ENCODE assay signal across 9 mouse cellular contexts in the genomic region with DNA sequence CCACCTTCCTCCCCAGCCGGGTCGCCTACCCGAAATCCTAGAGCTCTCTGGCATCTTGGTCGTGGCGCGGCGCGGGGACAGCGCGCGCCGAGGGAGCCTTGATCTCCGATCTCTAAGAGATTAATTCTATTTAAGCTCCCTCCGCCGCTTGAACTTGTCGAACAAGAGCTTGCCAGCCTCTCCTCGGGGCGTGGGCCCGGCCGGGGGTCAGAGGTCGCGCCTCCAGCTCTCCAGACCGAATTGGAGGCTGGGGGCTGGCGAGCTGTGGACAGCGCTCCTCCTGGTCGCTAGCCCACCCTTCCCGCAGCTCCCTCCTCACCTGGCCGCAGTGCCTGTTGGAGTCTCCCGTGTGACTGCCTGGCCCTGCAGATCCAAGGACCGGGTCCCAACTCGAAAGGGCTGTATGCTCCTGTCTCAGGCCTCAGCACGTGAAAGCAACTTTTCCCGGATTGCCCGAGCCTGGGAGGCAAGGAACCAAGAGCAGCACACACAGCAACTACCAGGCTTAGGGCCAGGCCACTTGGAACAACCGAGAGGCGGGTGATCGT. TPM values are rescaled to one million over a fixed set of nuclear protein-coding genes. Genes with fewer than 3 reads are reported as not detected.
DNase-seq lines count a peak whose midpoint lies in the region; ATAC-seq and TF ChIP-seq lines count a peak whose summit lies in the region.
"Had no signal": no experiment of that assay in that cellular context is flagged by ENCODE, and none has a peak within 500 bp of the region (broad histone marks: within the 10 kb centered on the region; RNA-seq: fewer than 3 reads in every experiment).

No protein-coding gene starts in this region.

- intact Hi-C loops in heart, postnatal 36 days (cut with DNase I) = no loop called here

- H3K27ac ChIP-seq in heart, embryonic 12.5 days (ENCODE audit: poor library complexity, severe bottlenecking) = no peak overlapping the region
- peak overlapping the region; percentile 97 for H3K27ac ChIP-seq in forebrain, embryonic 10.5 days
- H3K27ac ChIP-seq in limb, embryonic 13.5 days = no peak overlapping the region

- no peaks in the 10 kb centered on the region for H3K36me3 ChIP-seq in heart, embryonic 12.5 days
- H3K36me3 ChIP-seq in E14TG2a.4 (ENCODE audit: insufficient read depth, low read length) = no peaks in the 10 kb centered on the region
- H3K36me3 ChIP-seq in forebrain, embryonic 10.5 days (replicated peaks) = peaks cover 33% of the 10 kb centered on the region
- H3K36me3 ChIP-seq in limb, embryonic 13.5 days = no peaks in the 10 kb centered on the region

- no peak for DNase-seq in heart, postnatal 36 days
- DNase-seq in forebrain, embryonic 10.5 days (ENCODE audit: extremely low spot score, low spot score) = peak; percentile 74
- DNase-seq in thymus, postnatal 36 days = no peak
- no peak for DNase-seq in layer of hippocampus, postnatal 25 days (ENCODE audit: extremely low spot score in 1 of 2, low spot score in 1 of 2)

- H3K9ac ChIP-seq in heart, embryonic 12.5 days = no peak overlapping the region
- no peak overlapping the region for H3K9ac ChIP-seq in limb, embryonic 13.5 days

- H3K27me3 ChIP-seq in heart, embryonic 12.5 days (replicated peaks) = peaks cover 93% of the 10 kb centered on the region
- H3K27me3 ChIP-seq in E14TG2a.4 (ENCODE audit: insufficient read depth, low read length) = peaks cover 98% of the 10 kb centered on the region
- H3K27me3 ChIP-seq in forebrain, embryonic 10.5 days (ENCODE audit: poor library complexity, severe bottlenecking) = peaks cover 98% of the 10 kb centered on the region
- peaks cover 98% of the 10 kb centered on the region for H3K27me3 ChIP-seq in limb, embryonic 13.5 days

- peaks cover 39% of the 10 kb centered on the region for H3K4me1 ChIP-seq in heart, embryonic 12.5 days (replicated peaks)
- H3K4me1 ChIP-seq in E14TG2a.4 (replicated peaks; ENCODE audit: low read depth, low read length) = peaks cover 55% of the 10 kb centered on the region
- H3K4me1 ChIP-seq in forebrain, embryonic 10.5 days = peaks cover 89% of the 10 kb centered on the region
- H3K4me1 ChIP-seq in limb, embryonic 13.5 days = peaks cover 36% of the 10 kb centered on the region

- ATAC-seq in heart, embryonic 12.5 days (ENCODE audit: insufficient number of reproducible peaks, low FRiP score) = no peak
- no peak for ATAC-seq in limb, embryonic 13.5 days (ENCODE audit: low FRiP score, low read depth)
- ATAC-seq in erythroblast, adult 5-6 weeks (replicated peaks; ENCODE audit: low FRiP score, poor library complexity, severe bottlenecking) = no peak

- WGBS in heart, embryonic 12.5 days = under 1% methylated on average over 37 of the region's 37 CpGs
- WGBS in forebrain, embryonic 10.5 days = under 1% methylated on average over 37 of the region's 37 CpGs
- WGBS in limb, embryonic 13.5 days = under 1% methylated on average over 37 of the region's 37 CpGs

- H3K4me3 ChIP-seq in heart, embryonic 12.5 days = peak overlapping the region; percentile 40
- H3K4me3 ChIP-seq in E14TG2a.4 (replicated peaks; ENCODE audit: low read length) = peak overlapping the region; percentile 66
- H3K4me3 ChIP-seq in forebrain, embryonic 10.5 days = peak overlapping the region; percentile 79
- peak overlapping the region; percentile 28 for H3K4me3 ChIP-seq in limb, embryonic 13.5 days

- peak overlapping the region; percentile 60 for H3K4me2 ChIP-seq in heart, embryonic 12.5 days
- peak overlapping the region; percentile 50 for H3K4me2 ChIP-seq in limb, embryonic 13.5 days (replicated peaks)

- no peak for TF ChIP-seq CTCF in E14TG2a.4 (conservative IDR thresholded peaks at IDR 0.05; ENCODE audit: low read length)

- 0 out of 2 replicates have a peak, but pooled peaks cover 3% of the 10 kb centered on the region for H3K9me3 ChIP-seq in heart, embryonic 12.5 days (replicated peaks)
- no peaks in the 10 kb centered on the region for H3K9me3 ChIP-seq in E14TG2a.4 (ENCODE audit: low read length)
- no peaks in the 10 kb centered on the region for H3K9me3 ChIP-seq in forebrain, embryonic 10.5 days
- no peaks in the 10 kb centered on the region for H3K9me3 ChIP-seq in limb, embryonic 13.5 days

RNA-seq across cellular contexts. Expression of a gene that starts 0.9 kb away (rescaled TPM):
- 28.5 and 28.6 TPM in 2 replicates for polyA plus RNA-seq in heart, embryonic 12.5 days (2016; fragmentation: Nextera tagmentation; extraction: Ambion mirVana)
- total RNA-seq in heart, postnatal 36 days (2021) = 10 to 100 TPM; 16.4 to 18.2 TPM
- polyA plus RNA-seq in forebrain, embryonic 10.5 days (2016; fragmentation: Nextera tagmentation; extraction: Ambion mirVana) = 44.2 and 44.7 TPM in 2 replicates
- polyA plus RNA-seq in limb, embryonic 13.5 days (2015; fragmentation: Nextera tagmentation; extraction: Ambion mirVana) = 7.3 and 7.6 TPM in 2 replicates
- 14.6 and 24.2 TPM in 2 replicates for total RNA-seq in erythroblast, adult 5-6 weeks (2015; ENCODE audit: low replicate concordance)
- total RNA-seq in erythroblast, adult 5-6 weeks (2017; ENCODE audit: low replicate concordance) = 14.7 and 18.0 TPM in 2 replicates
- total RNA-seq in layer of hippocampus, postnatal 25 days (2021) = 10 to 100 TPM; 54.3 to 56.1 TPM

RNA-seq across cellular contexts. Expression of a gene that starts 1.1 kb away (rescaled TPM):
- polyA plus RNA-seq in heart, embryonic 12.5 days (2016; fragmentation: Nextera tagmentation; extraction: Ambion mirVana) = 0.08 TPM in 1 of 2 replicates, not detected in the other
- total RNA-seq in heart, postnatal 36 days (2021) = not detected
- 80.9 and 87.7 TPM in 2 replicates for polyA plus RNA-seq in forebrain, embryonic 10.5 days (2016; fragmentation: Nextera tagmentation; extraction: Ambion mirVana)
- 0.18 TPM in 1 of 2 replicates, not detected in the other for polyA plus RNA-seq in limb, embryonic 13.5 days (2015; fragmentation: Nextera tagmentation; extraction: Ambion mirVana)
- not detected in 2 replicates for total RNA-seq in erythroblast, adult 5-6 weeks (2015; ENCODE audit: low replicate concordance)
- not detected in 2 replicates for total RNA-seq in erythroblast, adult 5-6 weeks (2017; ENCODE audit: low replicate concordance)
- 10 to 100 TPM; 14.6 to 16.6 TPM for total RNA-seq in layer of hippocampus, postnatal 25 days (2021)
- polyA plus RNA-seq: C2C12 had no signal

Comparison
In these comparisons a context has a peak if more than half of its experiments do, and no peak if none do; other contexts are left out.
1. H3K4me3 ChIP-seq: peak in every context shown above with its lines; median percentile 79 in forebrain, embryonic 10.5 days; 66 in E14TG2a.4; 40 in heart, embryonic 12.5 days; 28 in limb, embryonic 13.5 days.
2. RNA of a gene that starts 1.1 kb away (total RNA-seq): 14.6 to 16.6 TPM in layer of hippocampus, postnatal 25 days; not detected in erythroblast, adult 5-6 weeks and not detected in heart, postnatal 36 days; every median in the first group is over 10 times any median in the second.